Mouse (Mus musculus) bone marrow macrophage, adult 2 months (primary cell): ENCODE data around the gene Rbbp6. TPM values are rescaled to one million over a fixed set of nuclear protein-coding genes. Genes with fewer than 3 reads are reported as not detected.

Experiments
- H3K27ac ChIP-seq: 2 replicates; pipeline ENCODE4 v1.5.1; 2012; ENCODE audit warnings: low read depth, low read length; ENCODE audit not compliant: insufficient read depth
- H3K4me1 ChIP-seq: 2 replicates; pipeline ENCODE4 v1.6.1; 2012; ENCODE audit warnings: low read length; ENCODE audit not compliant: control insufficient read depth, insufficient read depth
- H3K4me3 ChIP-seq: 2 replicates; pipeline ENCODE4 v1.5.1; 2012; ENCODE audit warnings: mild to moderate bottlenecking, low read length, moderate library complexity; ENCODE audit not compliant: insufficient read depth
- CTCF ChIP-seq: IDR thresholded peaks from 2 replicates; pipeline ENCODE4 v1.5.1; 2012; ENCODE audit warnings: low read depth, mild to moderate bottlenecking, low read length, moderate library complexity
- POLR2A ChIP-seq: IDR thresholded peaks from 2 replicates; pipeline ENCODE4 v1.6.1; 2012; ENCODE audit warnings: mild to moderate bottlenecking, low read depth, low read length, borderline replicate concordance
- polyA plus RNA-seq: library from polyadenylated mRNA; stranded (reverse); fragments of >200 nt; gene quantifications from 2 replicates; pipeline ENCODE4 v1.2.4, GENCODE M21; 2012; ENCODE audit not compliant: missing spikeins, insufficient read depth, insufficient read length

The Rbbp6 gene
- polyA plus RNA-seq, 1 experiment = 53.5 TPM

GRCm38 (mm10) chr7:122942111-122942510, 23.4 kb upstream of the Rbbp6 start:
- Histone ChIP-seq H3K4me3 (no peak overlapping the region), H3K4me1 (peaks cover 17% of the 10 kb centered on the region), H3K27ac (no peak overlapping the region)
- TF ChIP-seq CTCF (no peak), POLR2A (no peak)

GRCm38 (mm10) chr7:122945149-122945548, 20.3 kb upstream of the Rbbp6 start:
- no peak overlapping the region for H3K27ac ChIP-seq
- no peak for TF ChIP-seq POLR2A
- peaks cover 5% of the 10 kb centered on the region for H3K4me1 ChIP-seq
- H3K4me3 ChIP-seq = no peak overlapping the region

- Histone ChIP-seq H3K27ac (no peak overlapping the region), H3K4me3 (no peak overlapping the region), H3K4me1 (peaks cover 11% of the 10 kb centered on the region)
- TF ChIP-seq POLR2A (no peak), CTCF (no peak)
Observed at GRCm38 (mm10) chr7:122949268-122949667, 16.2 kb upstream of the Rbbp6 start.

- H3K27ac ChIP-seq = no peak overlapping the region
- no peak for TF ChIP-seq POLR2A
- TF ChIP-seq CTCF = no peak
- peaks cover 23% of the 10 kb centered on the region for H3K4me1 ChIP-seq
- H3K4me3 ChIP-seq = no peak overlapping the region
Observed at GRCm38 (mm10) chr7:122951464-122951863, 14.0 kb upstream of the Rbbp6 start.

- no peak overlapping the region for H3K4me3 ChIP-seq
- no peak overlapping the region for H3K27ac ChIP-seq
- TF ChIP-seq POLR2A = no peak
- H3K4me1 ChIP-seq = peaks cover 24% of the 10 kb centered on the region
Observed at GRCm38 (mm10) chr7:122952066-122952465, 13.4 kb upstream of the Rbbp6 start.

- Histone ChIP-seq H3K4me3 (no peak overlapping the region), H3K4me1 (peaks cover 24% of the 10 kb centered on the region), H3K27ac (peak overlapping the region; percentile 13; the same call in 1 of the 2 replicates)
- TF ChIP-seq CTCF = no peak
Observed at GRCm38 (mm10) chr7:122954451-122955225, 10.8 kb upstream of the Rbbp6 start.

GRCm38 (mm10) chr7:122955226-122955955, 10.1 kb upstream of the Rbbp6 start:
- Histone ChIP-seq H3K4me3 (no peak overlapping the region), H3K4me1 (peaks cover 24% of the 10 kb centered on the region), H3K27ac (peak overlapping the region; percentile 13; the same call in 1 of the 2 replicates)
- TF ChIP-seq CTCF (no peak), POLR2A (no peak)

GRCm38 (mm10) chr7:122968751-122969150, 3.3 kb downstream of the Rbbp6 start:
- Histone ChIP-seq H3K4me1 (peaks cover 13% of the 10 kb centered on the region), H3K4me3 (peak overlapping the region; percentile 84; the same call in 1 of the 2 replicates)
- TF ChIP-seq CTCF = no peak
- TF ChIP-seq POLR2A = no peak

GRCm38 (mm10) chr7:122969231-122970032, 3.9 kb downstream of the Rbbp6 start:
- Histone ChIP-seq H3K4me3 (peak overlapping the region; percentile 94), H3K27ac (peak overlapping the region; percentile 82), H3K4me1 (peaks cover 15% of the 10 kb centered on the region)
- no peak; the same call in 1 of the 2 replicates for TF ChIP-seq POLR2A
- TF ChIP-seq CTCF = no peak

More at GRCm38 (mm10) chr7:122968751-122969150, 3.3 kb downstream of the Rbbp6 start:
- no peak overlapping the region for H3K27ac ChIP-seq
